Mouse (Mus musculus): ENCODE measurements around the gene Gm10392.

Gm10392 gene

DNA sequence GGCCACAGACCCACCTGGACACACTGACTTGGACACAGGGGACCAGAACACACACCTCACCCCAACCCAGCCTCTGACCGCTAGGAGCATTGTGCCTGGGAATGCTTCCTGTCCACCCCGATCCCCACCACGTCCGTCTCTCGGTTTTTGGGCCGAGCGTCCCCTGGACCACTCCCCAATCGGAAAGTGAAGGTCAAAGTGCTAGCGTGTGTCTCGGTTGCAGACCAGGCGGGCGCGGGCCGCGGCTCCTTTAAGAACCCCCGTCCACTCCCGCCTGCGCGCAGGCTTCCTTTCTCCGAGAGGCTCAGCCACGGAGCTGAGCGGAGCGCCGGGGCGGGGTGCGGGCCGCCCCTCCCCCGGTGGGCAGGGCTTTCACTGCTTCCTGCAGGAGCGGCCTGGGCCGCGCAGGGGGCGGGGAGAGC, 26.1 kb downstream of the Gm10392 start:
- peak; percentile 78 to 82 for DNase-seq (ENCODE audit: low read depth in 2 of 2, low spot score in 2 of 2)

DNA sequence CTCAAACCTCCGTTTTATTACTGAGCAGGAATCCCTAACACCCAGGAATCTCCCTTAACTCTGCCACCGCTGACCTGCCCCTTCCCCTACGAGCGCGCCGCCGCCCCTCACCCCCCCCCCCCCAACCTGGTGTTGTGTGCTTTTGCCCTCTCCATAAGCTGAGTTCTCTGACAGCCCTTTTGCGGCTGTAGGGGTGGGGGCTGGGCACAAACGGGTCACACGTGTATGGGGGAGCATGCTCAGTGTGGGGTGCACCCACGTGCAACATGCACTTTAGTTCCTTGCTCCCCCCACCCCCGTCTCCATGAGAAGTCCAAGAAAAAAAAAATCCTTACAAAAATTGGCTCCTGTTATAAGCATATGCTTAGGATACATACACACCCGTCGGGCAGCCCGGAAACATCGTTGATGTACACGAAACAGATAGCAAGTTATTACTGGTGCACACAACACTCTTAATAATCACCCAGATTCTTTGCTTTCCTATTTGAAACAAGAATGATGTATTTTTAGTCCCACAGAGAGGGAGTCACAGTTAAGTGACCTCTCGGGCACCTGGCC, 26.6 kb downstream of the Gm10392 start:
- no peak for DNase-seq (ENCODE audit: low read depth in 2 of 2, low spot score in 2 of 2)

DNA sequence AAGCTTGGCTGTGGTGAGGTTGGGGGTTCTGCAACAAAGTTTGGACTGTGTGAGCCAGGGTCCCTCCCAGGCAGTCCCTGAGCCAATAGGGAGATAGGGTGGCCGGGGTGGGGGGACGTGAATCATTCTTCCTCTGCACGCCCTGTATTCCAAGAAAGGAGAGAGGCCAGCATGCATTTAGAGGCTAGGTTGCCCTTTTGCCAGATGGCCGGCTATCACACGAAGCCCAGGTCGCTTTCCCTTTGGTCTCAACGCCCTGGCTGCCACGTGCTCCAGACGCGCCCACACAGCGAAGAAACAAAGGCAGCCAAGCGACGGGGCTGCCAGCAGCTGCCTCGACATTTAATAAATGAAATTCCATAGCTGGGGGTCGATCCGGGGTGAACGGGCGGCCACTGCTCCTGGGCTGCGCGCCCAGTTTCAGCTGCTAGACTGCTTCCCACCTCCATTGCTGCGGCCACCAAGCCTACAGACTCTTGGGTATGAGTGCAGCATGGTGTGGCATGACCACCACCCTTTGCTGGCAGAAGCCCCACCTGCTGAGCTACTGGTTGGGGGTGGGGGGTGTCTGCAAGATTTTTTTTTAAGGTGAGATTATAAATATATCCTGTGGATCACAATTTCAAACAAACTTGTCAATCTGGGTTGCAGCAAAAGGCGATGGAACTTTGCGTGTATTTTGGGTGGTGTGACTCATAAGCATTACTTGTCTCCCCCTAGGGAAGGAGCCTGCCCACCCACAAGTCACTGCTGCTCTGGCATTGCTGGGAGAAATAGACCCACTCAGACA, 27.3 kb downstream of the Gm10392 start:
- no peak for DNase-seq (ENCODE audit: low read depth in 2 of 2, low spot score in 2 of 2)

DNA sequence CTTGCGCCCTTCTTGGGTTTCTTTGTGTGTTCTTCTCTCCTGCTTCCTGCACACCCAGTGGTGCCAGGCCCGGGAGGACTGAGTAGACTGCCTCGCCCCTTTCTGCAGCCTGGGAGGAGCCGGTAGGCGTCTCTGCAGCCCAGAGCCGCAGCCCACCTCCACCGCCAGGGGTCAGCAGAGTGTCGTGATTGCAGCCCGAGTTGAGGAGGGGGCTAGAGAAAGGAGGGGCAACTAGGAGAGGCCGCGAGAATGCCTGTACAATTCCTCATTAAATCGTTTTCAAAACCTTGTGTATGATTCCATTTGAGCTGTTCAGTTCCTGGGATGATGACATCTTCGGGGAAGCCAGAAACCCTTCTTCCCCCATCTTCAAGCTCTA, 27.9 kb downstream of the Gm10392 start:
- DNase-seq (ENCODE audit: low read depth in 2 of 2, low spot score in 2 of 2): peak; percentile 81 to 86

DNA sequence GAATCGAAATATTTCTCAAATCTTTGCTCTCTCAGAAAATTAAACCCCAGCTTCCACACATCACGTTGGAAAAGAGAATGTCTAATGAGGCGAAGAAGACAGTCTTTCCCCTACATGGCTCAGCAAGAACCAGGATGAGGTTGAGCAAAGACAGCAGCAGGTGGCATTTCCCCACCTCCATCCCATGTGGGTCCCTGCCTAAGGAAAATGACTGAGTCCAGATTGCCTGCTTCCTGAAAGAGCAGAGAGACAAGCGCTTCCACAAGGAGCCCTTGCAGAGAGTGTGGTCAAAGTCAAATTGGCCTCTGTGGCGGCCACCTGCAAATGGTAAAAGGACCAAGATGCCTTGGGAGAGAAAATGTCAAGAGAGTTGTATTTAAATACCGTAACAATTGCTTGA, 28.5 kb downstream of the Gm10392 start:
- DNase-seq (ENCODE audit: low read depth in 2 of 2, low spot score in 2 of 2): no peak

DNA sequence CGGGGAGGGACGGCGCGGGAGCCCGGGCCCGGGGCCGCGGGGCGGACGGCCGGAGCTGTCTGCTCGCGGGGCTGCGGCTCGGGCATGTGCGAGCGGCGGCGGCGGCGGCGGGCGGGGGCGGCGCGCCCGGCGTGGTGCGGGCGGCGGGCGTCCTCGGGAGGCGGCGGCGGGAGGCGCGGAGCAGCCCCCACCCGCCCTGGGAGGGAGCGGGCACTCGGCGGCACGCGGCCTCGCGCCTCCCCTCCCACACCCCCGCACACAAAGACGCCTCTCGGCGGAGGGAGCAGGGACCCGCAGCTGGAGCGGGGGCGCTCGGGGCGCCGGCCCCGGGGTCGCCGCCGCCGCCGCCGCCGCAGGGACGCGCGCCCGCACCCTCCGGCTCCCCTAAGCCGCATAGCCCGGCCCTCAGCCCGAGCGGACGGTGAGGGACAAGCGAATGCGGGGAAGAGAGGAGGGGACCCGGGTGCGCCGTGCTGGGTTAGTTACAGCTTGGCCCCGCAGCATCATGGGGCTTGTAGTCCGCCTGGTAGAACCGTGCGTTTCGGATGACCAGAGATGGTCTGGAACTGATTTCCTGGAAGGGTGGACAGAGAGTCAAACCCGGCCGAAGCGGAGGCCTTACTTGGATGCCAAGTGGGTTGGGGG, 29.3 kb downstream of the Gm10392 start, which contains the start of gene Ankrd13b:
TSS of gene Ankrd13b (minus strand) at position 88 of the 645 bp plus-strand sequence.
- no peak for DNase-seq (ENCODE audit: low read depth in 2 of 2, low spot score in 2 of 2)

DNA sequence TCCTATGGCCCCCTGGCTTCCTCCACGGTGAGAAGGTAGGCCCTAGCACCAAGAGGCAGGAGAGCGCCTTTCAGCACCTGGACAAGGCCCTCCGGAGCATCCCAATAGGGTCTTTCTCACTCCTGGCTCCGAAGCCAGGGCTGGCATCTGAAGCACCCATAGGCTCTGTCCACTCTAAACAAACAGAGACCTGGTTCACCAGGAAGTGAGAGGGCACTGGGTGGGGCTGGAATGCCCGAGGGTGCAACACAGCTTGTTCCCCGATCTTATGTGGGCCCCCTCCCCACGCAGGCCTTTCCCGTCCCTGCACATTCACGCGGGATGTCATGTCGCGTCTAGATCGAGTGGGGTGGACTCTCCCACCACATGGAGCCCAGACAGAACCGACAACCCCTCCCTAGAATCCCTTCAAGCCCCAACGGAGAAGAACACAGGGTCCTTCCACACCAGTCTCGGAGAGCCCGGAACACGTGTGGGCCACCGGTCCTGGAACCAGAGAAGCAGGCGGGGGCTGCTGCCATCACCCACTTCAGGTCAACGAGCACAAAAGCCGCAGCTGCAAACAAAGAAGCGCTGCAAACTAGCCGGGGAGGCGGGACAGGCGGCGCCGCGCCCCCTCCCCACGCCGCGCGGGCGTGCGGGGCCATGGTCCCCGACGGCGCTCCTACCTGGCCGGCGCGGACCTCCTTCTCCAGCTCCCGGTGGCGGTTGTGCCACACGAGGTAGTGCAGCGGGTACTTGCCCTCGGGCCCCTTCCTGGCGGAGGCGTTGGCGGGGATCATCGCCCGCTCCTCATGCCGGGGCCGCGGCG, 30.0 kb downstream of the Gm10392 start:
- no peak for DNase-seq (ENCODE audit: low read depth in 2 of 2, low spot score in 2 of 2)

DNA sequence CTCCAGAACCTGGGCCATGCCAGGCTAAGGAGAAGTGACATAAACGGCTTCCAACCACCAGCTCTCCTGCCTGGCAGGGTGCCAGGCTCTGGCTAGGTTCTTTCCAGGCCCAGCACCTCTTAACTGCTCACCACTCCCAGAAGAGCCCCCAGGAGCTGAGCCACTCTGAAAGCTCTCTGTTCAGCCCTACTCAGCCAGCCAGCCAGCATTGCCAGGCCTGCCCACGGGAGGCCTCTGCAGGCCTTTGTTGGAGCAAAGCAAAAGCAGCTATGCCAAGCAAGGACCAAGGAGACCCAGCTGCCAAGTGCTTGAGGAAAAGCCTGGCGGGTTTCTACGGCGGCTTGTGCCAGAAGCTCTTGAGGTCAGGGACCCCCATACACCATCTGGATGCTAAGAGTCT, 32.2 kb downstream of the Gm10392 start:
- no peak for DNase-seq (ENCODE audit: low read depth in 2 of 2, low spot score in 2 of 2)

DNA sequence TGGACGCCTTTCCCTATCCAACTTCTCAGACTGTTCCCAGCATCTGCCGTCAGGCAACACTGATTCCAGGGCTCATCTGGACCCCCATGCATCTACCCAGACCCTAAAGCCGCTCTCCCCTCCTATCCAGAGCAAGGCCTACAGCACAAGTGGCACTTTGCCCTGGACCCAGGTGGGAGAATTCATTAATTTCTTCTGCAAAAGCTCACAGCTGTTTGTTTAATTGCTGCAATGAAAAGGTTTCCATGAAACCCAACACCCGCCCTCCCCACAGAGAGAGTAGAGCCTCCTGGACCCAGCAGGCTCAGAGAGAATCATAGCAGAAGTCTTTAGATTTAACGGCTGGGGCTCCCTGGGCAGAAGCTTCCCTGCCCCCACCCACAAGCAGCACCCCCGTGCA, 33.8 kb downstream of the Gm10392 start:
- DNase-seq (ENCODE audit: low read depth in 2 of 2, low spot score in 2 of 2): no peak

DNA sequence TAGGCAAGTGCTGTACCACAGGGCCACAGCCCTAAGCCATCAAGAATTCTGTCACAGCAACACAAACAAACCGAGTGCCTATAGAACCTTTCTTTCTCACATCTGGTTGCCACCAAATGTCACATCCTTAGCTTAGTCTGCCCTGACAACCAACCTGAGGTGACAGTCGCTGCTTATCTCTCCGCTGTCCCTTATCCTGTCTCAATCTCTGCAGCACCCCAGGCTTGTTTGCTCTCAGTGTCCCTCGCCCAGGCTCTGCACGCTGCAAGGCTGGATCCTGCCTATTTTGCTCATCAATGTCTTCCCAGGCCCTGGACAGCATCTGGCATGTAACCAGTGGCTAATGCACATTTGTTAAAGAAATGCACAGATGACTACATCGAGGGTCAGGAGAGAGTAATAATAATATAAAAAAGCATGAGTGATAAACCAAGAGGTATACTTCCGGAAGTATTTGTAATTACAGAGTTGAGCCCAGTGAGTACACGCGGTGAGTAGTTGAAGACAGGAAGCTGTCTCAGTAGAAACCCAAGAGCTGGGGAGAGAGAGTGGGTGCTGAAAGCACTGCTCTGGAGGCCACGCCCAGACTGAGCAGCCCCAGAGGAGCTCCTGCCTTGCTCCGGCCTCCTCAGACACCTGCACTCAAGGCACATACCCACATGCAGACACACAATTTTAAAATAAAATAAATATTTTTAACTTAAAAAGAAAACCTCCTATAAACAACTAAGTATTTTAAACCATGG, 35.3 kb downstream of the Gm10392 start:
- DNase-seq (ENCODE audit: low read depth in 2 of 2, low spot score in 2 of 2): peak in 1 of 2 experiments; percentile 47

DNA sequence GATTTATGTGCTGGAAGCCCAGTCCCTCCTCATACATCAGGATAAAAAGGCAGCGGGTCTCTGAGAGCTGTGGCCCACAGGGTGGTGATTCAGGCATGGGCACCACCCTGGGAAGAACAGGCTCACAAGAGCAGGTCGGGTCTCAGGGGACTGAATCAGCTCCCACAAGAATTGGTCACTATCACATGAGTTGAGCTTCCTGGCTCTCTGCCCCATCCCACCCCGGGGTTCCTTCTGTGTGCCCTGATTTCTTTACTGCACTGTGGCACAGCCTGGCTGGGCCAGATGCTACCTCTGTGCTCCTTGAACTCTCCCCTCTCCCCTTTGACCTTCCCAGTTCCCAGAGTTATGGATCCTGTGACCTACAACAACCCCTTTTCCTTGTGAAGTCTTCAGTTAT, 36.0 kb downstream of the Gm10392 start:
- DNase-seq (ENCODE audit: low read depth in 2 of 2, low spot score in 2 of 2): no peak

DNA sequence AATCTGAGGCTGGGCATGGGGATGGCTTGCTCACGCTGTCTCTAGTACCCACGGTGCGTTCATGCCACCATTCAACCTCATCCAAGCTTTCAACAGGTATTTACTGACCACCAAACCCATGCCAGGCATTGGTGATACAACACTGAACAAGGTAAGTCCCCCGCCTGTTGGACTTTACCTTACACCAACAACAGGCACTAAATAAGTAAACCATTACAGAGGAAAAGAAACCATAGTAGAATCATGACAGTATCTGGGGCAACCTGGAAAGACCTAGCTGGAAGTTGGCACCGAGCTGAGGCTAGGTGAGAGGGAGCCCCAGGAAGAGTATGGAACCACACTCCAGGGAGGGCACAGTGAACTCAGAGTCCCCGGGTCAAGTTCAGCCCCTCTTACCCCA, 42.1 kb downstream of the Gm10392 start:
- DNase-seq (ENCODE audit: low read depth in 2 of 2, low spot score in 2 of 2): no peak

DNA sequence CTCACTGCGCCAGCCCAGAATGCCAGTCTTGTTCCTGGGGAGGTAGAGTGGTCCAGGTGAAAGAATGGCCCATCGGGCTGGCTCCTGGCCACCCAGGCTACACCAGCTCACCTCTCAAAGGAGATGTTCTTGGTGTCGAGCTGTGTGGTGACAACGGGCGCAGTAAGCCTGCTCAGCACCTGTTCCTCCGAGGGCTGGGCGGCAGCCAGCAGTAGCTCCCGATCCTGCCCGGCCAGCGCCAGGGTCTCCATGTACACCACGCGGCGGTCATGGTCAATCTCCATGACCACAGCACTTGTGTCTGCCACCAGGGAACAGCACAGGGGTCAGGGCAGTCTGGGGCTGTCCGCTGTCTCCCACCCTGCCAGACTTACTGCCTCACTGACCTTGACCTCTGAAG, 42.8 kb downstream of the Gm10392 start:
- no peak for DNase-seq (ENCODE audit: low read depth in 2 of 2, low spot score in 2 of 2)

DNA sequence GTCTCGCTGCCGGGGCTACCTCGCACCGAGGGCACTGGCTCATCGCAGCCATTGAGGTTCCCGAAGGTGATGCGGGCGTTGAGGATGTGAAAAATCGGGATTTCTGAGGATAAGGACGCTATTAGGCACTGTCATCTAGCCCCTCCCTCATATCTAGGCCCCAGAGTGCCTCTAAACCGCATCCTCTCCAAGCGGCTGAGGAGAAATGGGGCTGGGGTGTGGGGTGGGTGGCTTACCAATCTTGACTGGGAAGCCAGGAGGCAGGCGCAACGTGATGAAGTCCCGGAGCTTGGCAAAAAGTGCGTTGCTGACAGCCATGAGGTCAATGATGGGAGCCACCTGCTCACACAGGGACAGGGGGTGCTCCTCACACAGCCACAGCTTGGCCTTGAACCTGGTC, 46.2 kb downstream of the Gm10392 start:
- DNase-seq (ENCODE audit: low read depth in 2 of 2, low spot score in 2 of 2): no peak

DNA sequence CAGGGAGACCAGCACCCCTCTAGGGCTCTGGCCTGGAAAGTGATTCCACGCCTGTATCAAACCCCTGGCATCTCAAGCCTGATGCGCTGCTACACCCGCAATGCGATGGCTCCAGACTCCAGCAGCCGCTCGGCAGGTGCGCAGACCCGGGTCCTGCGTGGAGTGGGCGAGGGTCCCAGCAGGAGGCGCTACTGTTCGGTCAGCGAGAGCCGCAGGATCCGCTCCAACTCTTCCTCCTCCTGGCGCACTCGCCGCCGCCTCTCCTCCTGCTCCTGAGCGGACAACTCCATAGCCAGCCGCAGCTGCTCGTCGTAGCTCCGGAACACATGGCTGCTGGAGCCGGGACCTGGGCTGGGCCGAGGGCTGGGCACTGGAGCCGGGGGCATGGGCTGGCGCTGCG, 47.6 kb downstream of the Gm10392 start:
- DNase-seq (ENCODE audit: low read depth in 2 of 2, low spot score in 2 of 2): no peak

DNA sequence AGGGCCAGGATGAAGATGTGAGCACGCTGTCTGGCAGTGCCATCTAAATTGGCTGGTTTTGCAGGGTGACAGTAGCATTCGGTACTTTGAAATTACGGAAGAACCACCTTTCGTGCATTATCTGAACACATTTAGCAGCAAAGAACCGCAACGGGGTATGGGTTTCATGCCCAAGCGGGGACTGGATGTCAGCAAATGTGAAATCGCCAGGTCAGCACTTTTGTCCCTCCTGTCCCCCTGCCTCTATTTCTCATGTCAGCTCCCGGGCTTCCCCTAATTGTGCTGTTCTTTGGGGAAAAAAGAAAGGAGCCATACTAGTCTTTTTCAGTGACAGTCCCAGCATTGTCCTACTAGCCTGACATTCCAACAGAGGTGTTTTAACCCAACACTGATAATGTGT, 50.6 kb downstream of the Gm10392 start:
- DNase-seq (ENCODE audit: low read depth in 2 of 2, low spot score in 2 of 2): no peak

DNA sequence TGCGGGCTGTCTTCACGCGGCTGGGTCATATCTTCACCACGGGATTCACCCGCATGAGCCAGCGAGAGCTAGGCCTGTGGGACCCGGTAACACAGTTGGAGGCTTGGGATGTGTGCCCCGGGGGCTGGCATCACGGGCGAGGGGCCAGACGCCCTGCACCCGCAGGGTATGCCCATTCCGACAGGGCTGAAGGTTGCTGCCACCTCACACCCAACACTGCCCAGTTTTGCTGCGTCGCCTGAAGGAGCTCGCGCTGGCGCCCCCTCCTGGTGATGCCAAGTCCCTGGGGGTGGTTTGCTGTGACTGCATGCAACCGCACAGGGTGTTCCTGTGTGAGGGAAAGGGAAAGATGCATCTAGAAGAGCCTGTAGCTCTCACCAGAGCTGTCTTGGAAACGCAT, 51.2 kb downstream of the Gm10392 start:
- DNase-seq (ENCODE audit: low read depth in 2 of 2, low spot score in 2 of 2): peak; percentile 76 to 85

DNA sequence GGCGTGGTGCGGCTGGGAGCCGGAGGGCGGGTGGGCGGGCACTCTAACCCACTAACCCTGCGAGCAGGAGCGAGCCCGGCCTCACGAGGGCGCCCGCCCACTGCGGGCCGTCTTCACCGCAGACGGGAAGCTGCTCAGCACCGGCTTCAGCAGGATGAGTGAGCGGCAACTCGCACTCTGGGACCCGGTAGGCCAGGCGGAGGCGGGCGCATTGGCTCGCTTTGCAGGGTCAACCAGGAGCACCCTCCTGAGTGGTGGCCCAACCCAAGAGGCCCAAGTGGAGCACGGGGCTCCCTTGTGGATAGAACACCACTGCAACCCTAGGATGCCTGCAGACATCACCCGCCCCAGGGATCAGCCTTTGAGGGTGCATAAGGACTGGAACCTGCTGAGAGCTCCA, 51.8 kb downstream of the Gm10392 start:
- peak; percentile 77 to 85 for DNase-seq (ENCODE audit: low read depth in 2 of 2, low spot score in 2 of 2)
